Mouse (Mus musculus) hindbrain, embryonic 11.5 days (tissue): Measurements from ENCODE around the gene Grin1. TPM values are rescaled to one million over a fixed set of nuclear protein-coding genes. Genes with fewer than 3 reads are reported as not detected.
"Not testable (repeated sequence)": the region's sequence is repeated elsewhere in the genome, so short reads cannot be mapped to it uniquely, and the experiment has no call there.

Experiments used
- ATAC-seq: fragments of 200-750 bp; cut with Nextera tagmentation; 2 replicates; pipeline ENCODE4 v1.8.0; 2017; ENCODE audit warnings: mild to moderate bottlenecking, moderate TSS enrichment, moderate library complexity; ENCODE audit not compliant: low FRiP score
- DNase-seq: peaks from one replicate; pipeline ENCODE4 v3.0.0-alpha.2; 2015; ENCODE audit warnings: low spot score
- H3K27ac ChIP-seq: fragments of 300-500 bp; sonication (generic); 2 replicates; pipeline ENCODE4 v1.5.1; 2014; ENCODE audit warnings: mild to moderate bottlenecking, low read depth, low read length
- H3K27me3 ChIP-seq: fragments of 300-500 bp; sonication (generic); 2 replicates; pipeline ENCODE4 v1.6.1; 2014; ENCODE audit warnings: mild to moderate bottlenecking, low read length, moderate library complexity, mixed read lengths; ENCODE audit not compliant: control insufficient read depth, insufficient read depth
- H3K36me3 ChIP-seq: fragments of 300-500 bp; sonication (generic); 2 replicates; pipeline ENCODE4 v1.6.1; 2014; ENCODE audit warnings: mild to moderate bottlenecking, low read length, moderate library complexity, mixed read lengths; ENCODE audit not compliant: control insufficient read depth, insufficient read depth
- H3K4me1 ChIP-seq: fragments of 300-500 bp; sonication (generic); replicated peaks from 2 replicates; pipeline ENCODE4 v1.6.1; 2014; ENCODE audit warnings: low read length, mixed read lengths; ENCODE audit not compliant: control insufficient read depth, insufficient read depth
- H3K4me2 ChIP-seq: fragments of 300-500 bp; sonication (generic); replicated peaks from 2 replicates; pipeline ENCODE4 v1.6.1; 2014; ENCODE audit warnings: mild to moderate bottlenecking, low read depth, low read length
- H3K4me3 ChIP-seq: fragments of 300-500 bp; sonication (generic); 2 replicates; pipeline ENCODE4 v1.5.1; 2014; ENCODE audit warnings: low read depth, low read length
- H3K9ac ChIP-seq: fragments of 300-500 bp; sonication (generic); 2 replicates; pipeline ENCODE4 v1.6.1; 2014; ENCODE audit warnings: low read depth, low read length
- H3K9me3 ChIP-seq: fragments of 300-500 bp; sonication (generic); 2 replicates; pipeline ENCODE4 v1.6.1; 2016; ENCODE audit warnings: low read length; ENCODE audit not compliant: control insufficient read depth
- WGBS: fragments of 180-500 bp; shearing (Covaris S2); extraction: QIAGEN DNeasy Blood & Tissue Kit; methylation state at CpG from one replicate; pipeline ENCODE4 v1.1.7; 2014; 5-methylcytosine and 5-hydroxymethylcytosine counted together
- polyA plus RNA-seq: library from polyadenylated mRNA; unstranded; fragments of >200 nt; fragmentation: Nextera tagmentation; extraction: Ambion mirVana; gene quantifications from 2 replicates; pipeline ENCODE4 v1.2.1, GENCODE M21; 2014

Grin1 gene
- polyA plus RNA-seq, 1 experiment from 2014 or later: 3.9 TPM

DNA sequence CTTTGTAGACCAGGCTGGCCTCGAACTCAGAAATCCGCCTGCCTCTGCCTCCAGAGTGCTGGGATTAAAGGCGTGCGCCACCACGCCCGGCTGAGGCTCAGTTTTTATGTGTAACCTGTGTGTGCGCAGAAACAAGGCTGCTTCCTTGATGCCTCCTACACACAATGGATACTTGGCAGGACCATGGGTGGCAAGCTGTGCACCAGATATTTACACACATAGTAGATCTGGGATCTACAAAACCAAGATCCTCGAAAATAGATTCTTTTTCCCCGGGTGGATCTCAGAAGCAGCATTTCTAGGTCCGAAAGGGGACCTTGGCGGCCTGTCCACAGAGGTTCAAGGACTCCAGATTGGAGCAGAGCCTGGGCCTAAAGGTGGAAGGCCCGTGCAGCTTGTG, 57.1 kb downstream of the Grin1 start:
- Histone ChIP-seq H3K36me3 (no peaks in the 10 kb centered on the region), H3K9ac (peak overlapping the region; percentile 44), H3K4me2 (peak overlapping the region; percentile 99), H3K4me3 (peak overlapping the region; percentile 77), H3K9me3 (no peaks in the 10 kb centered on the region), H3K27ac (no peak overlapping the region), H3K4me1 (peaks cover 12% of the 10 kb centered on the region), H3K27me3 (peaks cover 13% of the 10 kb centered on the region)
- WGBS: 43% methylated on average over 12 of the region's 12 CpGs
- ATAC-seq: no peak
- DNase-seq: no peak

DNA sequence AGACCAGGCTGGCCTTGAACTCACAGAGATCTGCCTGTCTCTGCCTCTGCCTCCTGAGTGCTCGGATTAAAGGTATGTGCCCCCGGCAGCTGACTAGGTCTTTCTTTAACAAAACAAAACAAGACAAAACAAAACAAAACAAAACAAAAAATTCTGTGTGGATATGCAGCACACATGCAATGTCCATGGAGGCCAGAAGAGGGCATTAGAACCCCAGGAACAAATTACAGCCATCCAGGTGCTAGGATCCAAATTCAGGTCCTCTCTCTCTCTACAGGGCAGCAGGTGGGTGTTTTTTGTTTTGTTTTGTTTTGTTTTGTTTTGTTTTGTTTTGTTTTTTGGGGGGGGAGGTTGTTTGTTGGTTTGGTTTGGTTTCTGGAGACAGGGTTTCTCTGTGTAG, 60.1 kb downstream of the Grin1 start:
- no peak for DNase-seq
- no peak overlapping the region for H3K9ac ChIP-seq
- H3K4me1 ChIP-seq: peaks cover 14% of the 10 kb centered on the region
- H3K4me2 ChIP-seq: no peak overlapping the region
- H3K9me3 ChIP-seq: no peaks in the 10 kb centered on the region
- no peak overlapping the region for H3K4me3 ChIP-seq
- H3K36me3 ChIP-seq: no peaks in the 10 kb centered on the region
- 44% methylated on average over 2 of the region's 2 CpGs for WGBS
- ATAC-seq: no peak
- no peak overlapping the region for H3K27ac ChIP-seq
- H3K27me3 ChIP-seq: peaks cover 9% of the 10 kb centered on the region

DNA sequence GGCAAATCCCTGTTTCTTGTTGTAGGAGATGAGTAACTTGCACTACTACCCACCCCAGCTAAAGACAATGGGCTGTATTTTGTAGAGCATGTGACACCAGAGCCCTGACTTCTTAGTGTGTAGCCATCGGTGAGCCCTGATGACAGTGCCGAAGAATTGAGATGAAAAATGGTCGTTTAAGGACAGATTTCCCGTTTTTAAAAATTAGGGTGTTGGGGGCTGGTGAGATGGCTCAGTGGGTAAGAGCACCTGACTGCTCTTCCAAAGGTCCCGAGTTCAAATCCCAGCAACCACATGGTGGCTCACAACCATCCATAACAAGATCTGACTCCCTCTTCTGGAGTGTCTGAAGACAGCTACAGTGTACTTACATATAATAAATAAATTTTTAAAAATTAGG, 61.7 kb downstream of the Grin1 start:
- H3K9ac ChIP-seq, ATAC-seq: not testable (repeated sequence)
- WGBS: 90% methylated on average over 5 of the region's 5 CpGs

DNA sequence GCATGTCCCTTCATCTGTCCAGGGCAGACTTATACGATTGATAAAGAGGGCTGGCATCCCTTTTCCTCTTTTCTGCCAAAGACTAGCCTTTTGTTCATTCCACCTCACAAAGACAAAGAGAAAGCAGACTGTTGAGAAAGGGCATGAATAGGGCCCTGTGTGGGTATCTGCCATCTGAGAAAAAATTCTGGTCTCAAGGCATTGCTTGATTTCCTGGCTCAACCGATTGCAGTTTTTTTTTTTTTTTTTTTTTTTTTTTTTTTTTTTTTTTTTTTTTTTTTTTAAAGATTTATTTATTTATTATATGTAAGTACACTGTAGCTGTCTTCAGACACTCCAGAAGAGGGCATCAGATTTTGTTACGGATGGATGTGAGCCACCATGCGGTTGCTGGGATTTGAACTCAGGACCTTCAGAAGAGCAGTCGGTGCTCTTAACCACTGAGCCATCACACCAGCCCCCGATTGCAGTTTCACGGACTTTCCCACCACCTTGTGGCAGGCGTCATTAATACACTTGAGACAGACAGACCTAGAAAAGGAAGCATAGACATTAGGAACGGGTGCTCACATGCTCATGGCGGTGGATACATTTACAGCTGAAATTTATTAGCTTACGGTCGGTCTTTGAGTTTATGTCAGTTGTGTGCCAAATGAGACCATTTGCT, 62.4 kb downstream of the Grin1 start:
- peak overlapping the region; percentile 69; the same call in 1 of the 2 replicates for H3K4me3 ChIP-seq
- not testable (repeated sequence) for H3K27ac ChIP-seq, H3K36me3 ChIP-seq, ATAC-seq, H3K9me3 ChIP-seq, H3K27me3 ChIP-seq, H3K9ac ChIP-seq, H3K4me1 ChIP-seq
- 64% methylated on average over 10 of the region's 12 CpGs for WGBS
- H3K4me2 ChIP-seq: peak overlapping the region; percentile 74; the same call in 1 of the 2 replicates
- peak; percentile 34 for DNase-seq

More for the DNA sequence above, 61.7 kb downstream of the Grin1 start:
- H3K36me3 ChIP-seq, DNase-seq, H3K27me3 ChIP-seq, H3K4me2 ChIP-seq, H3K27ac ChIP-seq, H3K4me3 ChIP-seq, H3K4me1 ChIP-seq, H3K9me3 ChIP-seq: not testable (repeated sequence)

DNA sequence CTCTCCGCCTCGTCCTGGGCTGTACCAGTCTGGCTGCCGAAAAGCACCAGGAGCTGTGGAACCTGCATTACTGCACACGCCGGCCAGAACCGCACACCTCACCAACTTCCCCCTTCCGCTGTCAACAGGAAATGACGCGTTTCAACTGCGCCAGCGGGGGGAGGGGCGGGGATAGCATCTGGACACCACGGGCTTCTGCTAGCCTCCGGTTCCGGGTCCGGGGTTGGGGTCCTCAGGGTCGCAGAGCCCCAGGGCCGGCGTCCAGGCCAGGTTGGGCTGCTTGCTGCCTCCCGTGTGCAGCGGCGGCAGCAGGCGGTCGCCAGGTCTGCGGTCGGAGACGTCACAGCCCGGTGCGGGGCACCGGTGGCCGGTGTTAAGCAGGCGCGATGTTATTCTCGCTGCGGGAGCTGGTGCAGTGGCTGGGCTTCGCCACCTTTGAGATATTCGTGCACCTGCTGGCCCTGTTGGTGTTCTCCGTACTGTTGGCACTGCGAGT, 63.7 kb downstream of the Grin1 start, which contains the start of gene Tmem203:
Tmem203 (plus strand) TSS at position 156 of the 496 bp plus-strand sequence.
- H3K4me2 ChIP-seq: peak within 1 kb of the TSS; percentile 88
- H3K4me1 ChIP-seq: peaks cover 7% of the 10 kb centered on the region; the same call in 1 of the 2 replicates
- H3K4me3 ChIP-seq: peak within 1 kb of the TSS; percentile 69
- H3K27ac ChIP-seq: peak within 1 kb of the TSS; percentile 49; the same call in 1 of the 2 replicates
- peak within 1 kb of the TSS; percentile 69 for H3K9ac ChIP-seq
- DNase-seq: peak; percentile 98
- no peaks in the 10 kb centered on the region for H3K27me3 ChIP-seq
- no peaks in the 10 kb centered on the region for H3K9me3 ChIP-seq
- H3K36me3 ChIP-seq: 0 out of 2 replicates have a peak, but pooled peaks cover 2% of the 10 kb centered on the region
- ATAC-seq: peak; percentile 91
- WGBS: under 1% methylated on average over 38 of the region's 39 CpGs

DNA sequence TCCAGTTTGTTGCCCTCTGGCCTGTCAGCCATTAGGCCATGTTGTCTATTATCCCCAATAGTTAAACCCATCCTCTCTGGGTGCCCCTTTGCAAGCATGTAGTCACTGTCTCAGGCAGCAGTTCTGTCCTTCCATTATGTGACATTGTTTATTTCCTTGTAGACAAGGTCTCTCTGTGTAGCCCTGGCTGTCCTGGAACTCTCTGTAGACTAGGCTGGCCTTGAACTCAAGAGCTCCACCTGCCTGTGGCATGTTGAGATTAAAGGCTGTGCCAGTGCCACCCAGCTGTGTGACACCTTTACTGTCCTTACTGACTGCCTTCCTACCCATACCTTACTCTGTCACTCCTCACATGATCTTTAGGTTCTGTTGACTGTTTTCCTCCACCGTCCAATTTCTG, 66.7 kb downstream of the Grin1 start:
- Histone ChIP-seq H3K4me3 (no peak overlapping the region), H3K4me1 (peaks cover 7% of the 10 kb centered on the region; the same call in 1 of the 2 replicates), H3K4me2 (no peak overlapping the region), H3K9me3 (no peaks in the 10 kb centered on the region), H3K27me3 (no peaks in the 10 kb centered on the region), H3K36me3 (0 out of 2 replicates have a peak, but pooled peaks cover 2% of the 10 kb centered on the region), H3K27ac (no peak overlapping the region), H3K9ac (no peak overlapping the region)
- no peak for ATAC-seq
- WGBS: 88% methylated on average over 1 of the region's 1 CpGs
- peak; percentile 19 for DNase-seq

DNA sequence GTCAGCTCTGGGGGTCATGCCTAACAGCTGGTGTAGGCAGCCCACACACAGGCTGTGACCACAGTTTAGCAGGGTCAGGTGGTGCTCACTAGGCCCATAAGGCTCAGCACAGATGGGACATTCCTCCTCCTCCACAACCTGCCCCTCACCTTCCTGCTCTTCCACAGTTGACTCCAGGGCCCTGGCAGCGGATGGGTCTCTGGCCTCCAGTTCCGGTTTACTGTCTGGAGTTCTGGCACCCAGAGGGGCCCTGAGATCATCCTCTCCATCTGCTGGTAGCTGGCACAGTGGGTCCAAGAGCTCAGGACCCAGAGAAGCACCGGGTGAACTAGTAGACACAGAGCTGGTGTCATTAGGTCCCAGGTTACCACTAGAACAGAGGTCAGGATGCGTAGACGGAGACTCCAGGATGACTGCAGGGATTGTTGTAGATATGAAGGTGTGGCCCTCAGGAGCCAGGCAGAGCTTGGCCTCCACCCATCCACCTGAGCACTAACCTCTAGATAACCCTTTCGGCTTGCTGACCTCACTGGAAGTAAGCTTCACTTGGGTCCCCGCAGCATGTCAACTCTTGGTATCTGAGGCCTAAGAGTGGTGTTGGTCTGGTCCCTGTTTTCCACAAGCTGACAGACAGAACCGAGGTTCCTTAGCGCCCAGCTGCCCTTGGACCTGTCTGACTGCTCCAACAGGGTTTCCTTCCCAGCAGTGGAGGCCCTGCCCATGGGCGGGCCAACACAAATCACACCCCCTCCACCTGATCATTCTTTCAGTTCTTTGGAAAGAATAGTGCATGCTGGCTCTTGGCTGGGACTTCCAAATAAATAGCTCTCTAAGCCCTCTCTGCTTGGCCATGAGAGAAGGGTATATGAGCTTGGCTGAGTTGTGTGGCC, 72.6 kb downstream of the Grin1 start, which contains the start of gene AL732309.1:
AL732309.1 (minus strand) TSS at position 681 of the 890 bp plus-strand sequence.
- DNase-seq: no peak
- peaks cover 4% of the 10 kb centered on the region; the same call in 1 of the 2 replicates for H3K4me1 ChIP-seq
- no peak within 1 kb of the TSS for H3K27ac ChIP-seq
- WGBS: 88% methylated on average over 10 of the region's 10 CpGs
- no peak within 1 kb of the TSS for H3K4me2 ChIP-seq
- no peak within 1 kb of the TSS for H3K9ac ChIP-seq
- H3K4me3 ChIP-seq: no peak within 1 kb of the TSS
- no peaks in the 10 kb centered on the region for H3K9me3 ChIP-seq
- ATAC-seq: no peak
- H3K36me3 ChIP-seq: 0 out of 2 replicates have a peak, but pooled peaks cover under 1% of the 10 kb centered on the region
- H3K27me3 ChIP-seq: no peaks in the 10 kb centered on the region; the same call in 1 of the 2 replicates

DNA sequence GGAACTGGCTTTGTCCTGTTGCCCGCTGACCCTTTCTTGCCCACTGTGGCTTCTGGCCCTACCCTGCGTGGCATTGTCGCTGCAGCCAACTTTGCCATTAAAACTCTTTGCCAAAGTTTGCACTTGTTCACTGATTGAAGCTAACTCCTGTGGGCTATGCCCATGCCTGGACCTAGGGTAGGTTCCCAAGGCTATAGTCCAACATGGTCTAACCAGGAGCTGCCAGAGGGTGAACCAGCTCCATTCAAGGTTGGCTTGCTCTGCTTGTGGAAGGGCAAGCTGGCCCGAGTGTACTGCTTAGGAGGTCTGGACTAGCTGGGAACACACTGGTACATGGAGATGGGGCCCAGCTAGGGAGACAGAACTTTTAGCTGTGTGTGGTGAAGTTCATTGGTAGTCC, 74.8 kb downstream of the Grin1 start:
- Histone ChIP-seq H3K4me1 (peaks cover 4% of the 10 kb centered on the region; the same call in 1 of the 2 replicates), H3K4me2 (no peak overlapping the region), H3K9me3 (no peaks in the 10 kb centered on the region), H3K4me3 (no peak overlapping the region), H3K36me3 (no peaks in the 10 kb centered on the region), H3K27me3 (peaks cover 2% of the 10 kb centered on the region; the same call in 1 of the 2 replicates), H3K27ac (no peak overlapping the region), H3K9ac (no peak overlapping the region)
- WGBS: 92% methylated on average over 4 of the region's 4 CpGs
- ATAC-seq: no peak
- no peak for DNase-seq
